Mouse (Mus musculus): ENCODE results near the gene Cyth1. TPM values are rescaled to one million over a fixed set of nuclear protein-coding genes. Genes with fewer than 3 reads are reported as not detected.

Cyth1 gene
- total and polyA plus RNA-seq, 3 experiments: 13.2 to 13.6 TPM; not detected in 1

DNA sequence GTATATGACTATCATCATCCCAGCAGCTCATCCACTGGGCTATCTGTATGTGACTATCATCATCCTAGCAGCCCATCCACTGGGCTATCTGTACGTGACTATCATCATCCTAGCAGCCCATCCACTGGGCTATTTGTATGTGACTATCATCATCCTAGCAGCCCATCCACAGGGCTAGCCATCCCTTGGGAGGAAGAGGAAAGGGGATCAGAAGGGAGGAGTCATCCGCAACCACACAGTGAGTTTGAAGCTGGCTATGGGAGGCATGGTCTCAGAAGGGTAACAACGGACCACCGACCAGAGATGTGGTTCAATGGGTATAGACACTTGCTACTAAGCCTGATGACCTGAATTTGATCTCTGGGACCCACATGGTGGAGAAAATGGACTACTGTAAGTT is 103.3 kb downstream of the Cyth1 start:
- Histone ChIP-seq H3K9ac (ENCODE audit: control insufficient read depth, low read depth, low read length, poor library complexity, severe bottlenecking) (no peak overlapping the region), H3K27ac (ENCODE audit: control insufficient read depth, low read depth, low read length) (no peak overlapping the region), H3K79me2 (ENCODE audit: control insufficient read depth, insufficient read depth, low read length, poor library complexity) (no peaks in the 10 kb centered on the region), H3K36me3 (ENCODE audit: control insufficient read depth in 1 of 2, insufficient read depth in 2 of 2, low read length in 2 of 2) (no peaks in the 10 kb centered on the region), H3K4me3 (ENCODE audit: control insufficient read depth in 1 of 2, insufficient read depth in 1 of 2, low read depth in 2 of 2, low read length in 2 of 2) (no peak overlapping the region), H3K9me3 (replicated peaks; ENCODE audit: insufficient read depth, low read length) (no peaks in the 10 kb centered on the region), H3K4me1 (ENCODE audit: control insufficient read depth in 1 of 2, insufficient read depth in 2 of 2, low read length in 2 of 2) (no peaks in the 10 kb centered on the region), H3K27me3 (ENCODE audit: control insufficient read depth in 1 of 2, insufficient read depth in 2 of 2, low read length in 2 of 2) (no peaks in the 10 kb centered on the region)
- DNase-seq (ENCODE audit: low read depth, low spot score): no peak
- TF ChIP-seq JUND (IDR thresholded peaks at IDR 0.05; ENCODE audit: low read depth, low read length) (no peak), ELF1 (IDR thresholded peaks at IDR 0.05; ENCODE audit: low read depth, low read length) (no peak), MAFK (IDR thresholded peaks at IDR 0.05; ENCODE audit: borderline replicate concordance, low read depth, low read length) (no peak), USF2 (IDR thresholded peaks at IDR 0.05; ENCODE audit: borderline replicate concordance in 1 of 2, insufficient read depth in 1 of 2, low read depth in 1 of 2, low read length in 2 of 2) (no peak), ZC3H11A (IDR thresholded peaks at IDR 0.05; ENCODE audit: low read depth, low read length) (no peak), SMC3 (IDR thresholded peaks at IDR 0.05; ENCODE audit: low read depth, low read length) (no peak), MYB (IDR thresholded peaks at IDR 0.05; ENCODE audit: low read depth, low read length) (no peak), NRF1 (IDR thresholded peaks at IDR 0.05; ENCODE audit: insufficient read depth, low read depth, low read length, poor library complexity, severe bottlenecking) (no peak), TBP (IDR thresholded peaks at IDR 0.05; ENCODE audit: low read depth, low read length) (no peak), BHLHE40 (IDR thresholded peaks at IDR 0.05; ENCODE audit: borderline replicate concordance, low read depth, low read length) (no peak), MEF2A (IDR thresholded peaks at IDR 0.05; ENCODE audit: extremely low read depth, insufficient replicate concordance, low read depth, low read length, poor library complexity, severe bottlenecking) (no peak), E2F4 (IDR thresholded peaks at IDR 0.05; ENCODE audit: borderline replicate concordance, low read depth, low read length) (no peak)

DNA sequence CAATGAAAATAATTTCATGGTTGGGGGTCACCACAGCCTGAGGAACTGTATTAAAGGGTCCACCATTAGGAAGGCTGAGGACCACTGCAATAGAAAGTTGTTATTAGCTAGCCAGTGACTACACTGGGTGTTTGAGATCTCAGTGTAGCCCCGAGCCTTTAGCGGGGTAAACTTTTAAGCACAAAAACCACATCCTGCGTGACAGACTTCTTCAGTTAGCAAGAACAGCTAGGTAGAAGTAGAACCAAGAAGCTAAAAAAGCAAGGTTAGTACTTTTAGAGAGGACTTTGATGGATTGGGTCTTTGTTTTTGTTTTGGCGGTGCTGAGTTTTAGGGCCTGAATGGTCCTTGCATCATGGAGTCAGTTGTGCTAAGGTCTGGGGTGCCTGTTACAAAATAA is 104.7 kb downstream of the Cyth1 start:
- Histone ChIP-seq H3K27me3 (ENCODE audit: control insufficient read depth in 1 of 2, insufficient read depth in 2 of 2, low read length in 2 of 2) (no peaks in the 10 kb centered on the region), H3K9ac (ENCODE audit: control insufficient read depth, low read depth, low read length, poor library complexity, severe bottlenecking) (no peak overlapping the region), H3K4me3 (ENCODE audit: control insufficient read depth in 1 of 2, insufficient read depth in 1 of 2, low read depth in 2 of 2, low read length in 2 of 2) (no peak overlapping the region), H3K9me3 (replicated peaks; ENCODE audit: insufficient read depth, low read length) (no peaks in the 10 kb centered on the region), H3K79me2 (ENCODE audit: control insufficient read depth, insufficient read depth, low read length, poor library complexity) (no peaks in the 10 kb centered on the region), H3K4me1 (ENCODE audit: control insufficient read depth in 1 of 2, insufficient read depth in 2 of 2, low read length in 2 of 2) (no peaks in the 10 kb centered on the region), H3K36me3 (ENCODE audit: control insufficient read depth in 1 of 2, insufficient read depth in 2 of 2, low read length in 2 of 2) (no peaks in the 10 kb centered on the region), H3K27ac (ENCODE audit: control insufficient read depth, low read depth, low read length) (no peak overlapping the region)
- TF ChIP-seq USF1 (IDR thresholded peaks at IDR 0.05; ENCODE audit: low read depth, low read length): no peak
- no peak for TF ChIP-seq JUND (IDR thresholded peaks at IDR 0.05; ENCODE audit: low read depth, low read length)
- TF ChIP-seq SMC3 (IDR thresholded peaks at IDR 0.05; ENCODE audit: low read depth, low read length): no peak
- no peak for TF ChIP-seq MAX (IDR thresholded peaks at IDR 0.05; ENCODE audit: low read length)
- no peak for TF ChIP-seq ZMIZ1 (IDR thresholded peaks at IDR 0.05; ENCODE audit: low read depth, low read length)
- no peak for TF ChIP-seq RCOR1 (IDR thresholded peaks at IDR 0.05; ENCODE audit: low read depth, low read length)
- no peak for TF ChIP-seq E2F4 (IDR thresholded peaks at IDR 0.05; ENCODE audit: borderline replicate concordance, low read depth, low read length)
- TF ChIP-seq MEF2A (IDR thresholded peaks at IDR 0.05; ENCODE audit: extremely low read depth, insufficient replicate concordance, low read depth, low read length, poor library complexity, severe bottlenecking): no peak
- no peak for TF ChIP-seq HCFC1 (IDR thresholded peaks at IDR 0.05; ENCODE audit: low read depth, low read length)
- no peak for TF ChIP-seq TAL1 (IDR thresholded peaks at IDR 0.05; ENCODE audit: low read length)
- TF ChIP-seq CTCF (IDR thresholded peaks at IDR 0.05 in 2 of 3, conservative IDR thresholded peaks at IDR 0.05 in 1 of 3; ENCODE audit: control insufficient read depth in 1 of 3, insufficient read depth in 1 of 3, low read depth in 2 of 3, low read length in 3 of 3, poor library complexity in 1 of 3, severe bottlenecking in 1 of 3): no peak
- no peak for TF ChIP-seq NELFE (IDR thresholded peaks at IDR 0.05; ENCODE audit: low read depth, low read length)
- DNase-seq (ENCODE audit: low read depth, low spot score): no peak

All from MEL (cell line).